Mouse (Mus musculus): ENCODE measurements around the gene Nodal. TPM values are rescaled to one million over a fixed set of nuclear protein-coding genes. Genes with fewer than 3 reads are reported as not detected.
A peak's percentile ranks its signal among the peaks of the same experiment; 100 is the strongest.
"Not testable (repeated sequence)": the region's sequence is repeated elsewhere in the genome, so short reads cannot be mapped to it uniquely, and the experiment has no call there.

The Nodal gene
- total RNA-seq, 2 experiments from 2014 or later, result 0.11 to 0.19 TPM

GRCm38 (mm10) chr10:61431375-61431774 lies 13.6 kb downstream of the Nodal start:
- DNase-seq, result no peak

GRCm38 (mm10) chr10:61440202-61440800 lies 22.5 kb downstream of the Nodal start:
- DNase-seq, result no peak

GRCm38 (mm10) chr10:61443456-61443855 lies 25.7 kb downstream of the Nodal start:
- no peak for DNase-seq

GRCm38 (mm10) chr10:61443876-61444275 lies 26.1 kb downstream of the Nodal start:
- DNase-seq, result no peak

- no peak for DNase-seq
Measured at GRCm38 (mm10) chr10:61445016-61445415, 27.2 kb downstream of the Nodal start.

- no peak for DNase-seq
Measured at GRCm38 (mm10) chr10:61447581-61448353, 30.0 kb downstream of the Nodal start.

GRCm38 (mm10) chr10:61448834-61449233 lies 31.1 kb downstream of the Nodal start:
- no peak for DNase-seq

GRCm38 (mm10) chr10:61451463-61451930 lies 33.7 kb downstream of the Nodal start:
- no peak for DNase-seq

GRCm38 (mm10) chr10:61451931-61452617 lies 34.3 kb downstream of the Nodal start:
- DNase-seq, result peak; percentile 54

GRCm38 (mm10) chr10:61452645-61453044 lies 34.9 kb downstream of the Nodal start, which contains the start of gene Eif4ebp2:
TSS of gene Eif4ebp2 (minus strand) at chr10:61452661.
- DNase-seq, result peak; percentile 98

GRCm38 (mm10) chr10:61453171-61453570 lies 35.4 kb downstream of the Nodal start:
- not testable (repeated sequence) for DNase-seq

- no peak for DNase-seq
Measured at GRCm38 (mm10) chr10:61457182-61457581, 39.4 kb downstream of the Nodal start.

- DNase-seq, result no peak
Measured at GRCm38 (mm10) chr10:61465009-61465408, 47.2 kb downstream of the Nodal start.

GRCm38 (mm10) chr10:61466242-61466641 lies 48.5 kb downstream of the Nodal start:
- DNase-seq, result no peak

GRCm38 (mm10) chr10:61466873-61467272 lies 49.1 kb downstream of the Nodal start:
- DNase-seq, result no peak

GRCm38 (mm10) chr10:61468900-61469299 lies 51.1 kb downstream of the Nodal start:
- DNase-seq, result no peak

- DNase-seq, result no peak
Measured at GRCm38 (mm10) chr10:61473640-61474039, 55.9 kb downstream of the Nodal start.

- DNase-seq, result no peak
Measured at GRCm38 (mm10) chr10:61474344-61474743, 56.6 kb downstream of the Nodal start.

Other genes starting within 250 kb of the Nodal start
- gene Tbata, start 246.0 kb upstream of the Nodal start, total RNA-seq (2021), result not detected
- gene Adamts14, start 144.5 kb upstream of the Nodal start, total RNA-seq (2021), result 1 to 10 TPM; 4.7 to 8.0 TPM
- gene Prf1, start 120.1 kb upstream of the Nodal start, total RNA-seq (2021), result not detected
- gene Pald1, start 34.4 kb upstream of the Nodal start, total RNA-seq (2021), result 10 to 100 TPM; 18.5 to 28.3 TPM
- 100 to 1,000 TPM; 103 to 109 TPM for gene Eif4ebp2, start 34.7 kb downstream of the Nodal start, total RNA-seq (2021)
- 10 to 100 TPM; 62.3 to 64.9 TPM for gene Lrrc20, start 57.8 kb downstream of the Nodal start, total RNA-seq (2021)
- under 1 TPM in 1 of 2 experiments, not detected in 1; 0.11 TPM for gene Npffr1, start 177.5 kb downstream of the Nodal start, total RNA-seq (2021)
- gene Ppa1, start 230.6 kb downstream of the Nodal start, total RNA-seq (2021), result 10 to 100 TPM; 33.2 to 35.8 TPM